Mouse (Mus musculus) MEL-GATA-1-ER (cell line): ENCODE measurements around the gene Igdcc3.
"Not testable (repeated sequence)": the region's sequence is repeated elsewhere in the genome, so short reads cannot be mapped to it uniquely, and the experiment has no call there.

ENCODE experiments used
- DNase-seq: peaks from one replicate; pipeline ENCODE4 v3.0.0-alpha.2; 2012; ENCODE audit warnings: low read depth; ENCODE audit errors: extremely low read depth

Igdcc3 gene

GRCm38 (mm10) chr9:65201381-65202164, 60.6 kb downstream of the Igdcc3 start:
- DNase-seq: peak; percentile 99

GRCm38 (mm10) chr9:65202165-65202754, 61.3 kb downstream of the Igdcc3 start:
- DNase-seq: no peak

GRCm38 (mm10) chr9:65205049-65205815, 64.2 kb downstream of the Igdcc3 start:
- DNase-seq: no peak

GRCm38 (mm10) chr9:65207041-65207815, 66.2 kb downstream of the Igdcc3 start:
- DNase-seq: peak; percentile 70

GRCm38 (mm10) chr9:65208293-65209179, 67.5 kb downstream of the Igdcc3 start:
- DNase-seq: peak; percentile 89

GRCm38 (mm10) chr9:65211598-65211997, 70.6 kb downstream of the Igdcc3 start:
- DNase-seq: no peak

GRCm38 (mm10) chr9:65214425-65214777, 73.4 kb downstream of the Igdcc3 start:
- no peak for DNase-seq

GRCm38 (mm10) chr9:65214778-65215493, 73.9 kb downstream of the Igdcc3 start:
- DNase-seq: no peak

- DNase-seq: peak; percentile 97
Observed at GRCm38 (mm10) chr9:65215494-65216126, 74.6 kb downstream of the Igdcc3 start.

- no peak for DNase-seq
Observed at GRCm38 (mm10) chr9:65216972-65217371, 76.0 kb downstream of the Igdcc3 start.

GRCm38 (mm10) chr9:65217661-65218060, 76.7 kb downstream of the Igdcc3 start:
- DNase-seq: no peak

- DNase-seq: no peak
Observed at GRCm38 (mm10) chr9:65218916-65219315, 77.9 kb downstream of the Igdcc3 start.

- DNase-seq: not testable (repeated sequence)
Observed at GRCm38 (mm10) chr9:65220398-65220797, 79.4 kb downstream of the Igdcc3 start.

- no peak for DNase-seq
Observed at GRCm38 (mm10) chr9:65223927-65224326, 82.9 kb downstream of the Igdcc3 start.

GRCm38 (mm10) chr9:65225795-65226194, 84.8 kb downstream of the Igdcc3 start:
- DNase-seq: no peak

GRCm38 (mm10) chr9:65230250-65230649, 89.3 kb downstream of the Igdcc3 start:
- DNase-seq: no peak

- DNase-seq: no peak
Observed at GRCm38 (mm10) chr9:65231284-65231683, 90.3 kb downstream of the Igdcc3 start.

GRCm38 (mm10) chr9:65233243-65233985, 92.4 kb downstream of the Igdcc3 start:
- DNase-seq: no peak

GRCm38 (mm10) chr9:65234734-65235133, 93.7 kb downstream of the Igdcc3 start:
- DNase-seq: no peak
